Mouse (Mus musculus): ENCODE results near the gene Acad11.

GRCm38 (mm10) chr9:104126833-104127232 lies 63.7 kb downstream of the Acad11 start, which contains the start of gene Ackr4:
- no peak for TF ChIP-seq CTCF (IDR thresholded peaks at IDR 0.05; ENCODE audit: control insufficient read depth, insufficient read depth, insufficient replicate concordance, low read depth, low read length)
- no peak for TF ChIP-seq POLR2A (IDR thresholded peaks at IDR 0.05; ENCODE audit: control insufficient read depth, low read depth, low read length)
